Mouse (Mus musculus) thymus, postnatal 4 days (tissue): ENCODE results near the gene Cnksr2.
A peak's percentile ranks its signal among the peaks of the same experiment; 100 is the strongest.

Source experiments
- DNase-seq: peaks from one replicate; pipeline ENCODE4 v3.0.0; 2021

Gene Cnksr2

DNA sequence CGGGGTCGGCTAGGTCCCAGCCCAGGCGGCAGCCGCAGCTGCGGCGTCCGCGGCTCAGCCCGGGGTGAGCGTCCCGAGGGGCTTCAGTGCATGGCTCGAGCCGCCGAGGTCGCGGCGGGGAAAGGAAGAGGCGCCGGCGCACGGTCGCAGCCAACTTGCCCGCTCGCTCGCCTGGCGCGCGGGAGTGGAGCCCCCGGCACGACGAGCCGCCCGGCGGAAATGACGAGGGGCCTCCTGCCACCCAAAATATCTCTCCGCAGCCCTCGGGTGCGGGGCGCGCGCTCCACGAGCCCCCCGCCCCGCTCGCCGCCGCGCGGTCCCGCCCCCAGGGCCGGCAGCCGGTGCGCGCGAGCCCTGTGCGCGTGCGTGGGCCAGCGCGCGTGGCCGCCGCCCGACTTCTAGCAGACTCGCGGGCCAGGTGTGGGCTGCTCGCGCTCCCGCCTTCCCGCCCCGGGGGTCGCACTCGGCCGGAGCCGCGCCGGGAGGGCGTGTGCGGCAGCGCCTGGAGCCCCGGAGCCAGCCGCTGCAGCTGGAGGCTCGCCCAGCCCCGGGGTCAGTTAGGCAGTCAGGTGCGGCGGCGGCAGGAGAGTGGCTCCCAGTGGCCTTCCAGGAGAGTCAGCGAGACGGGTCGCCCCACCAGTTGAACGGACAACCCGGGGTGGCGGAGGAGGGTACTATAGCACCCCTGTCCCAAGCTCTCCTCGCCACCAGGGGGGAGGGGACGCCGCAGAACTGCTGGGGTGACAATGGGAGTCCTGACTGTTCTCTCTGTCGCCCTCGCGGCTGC lies at the start of gene Cnksr2:
Gene Cnksr2 (minus strand): TSS at position 238 of the 787 bp plus-strand sequence.
- DNase-seq, result peak; percentile 12

DNA sequence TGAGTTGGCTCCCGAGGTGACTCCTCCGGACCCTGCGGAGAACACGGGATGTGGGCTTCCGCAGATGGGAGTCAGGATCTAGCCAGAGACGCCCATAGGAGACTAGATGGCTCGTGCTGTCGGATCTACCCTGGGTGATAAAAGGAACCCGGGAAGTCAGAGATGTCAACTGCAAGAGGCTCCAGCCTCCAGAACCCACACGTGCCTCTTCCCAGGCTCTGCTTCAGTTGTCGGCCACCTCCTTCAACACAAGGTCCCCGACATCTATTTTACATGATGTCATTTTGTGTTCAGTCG lies 698 bp upstream of the Cnksr2 start:
- no peak for DNase-seq

DNA sequence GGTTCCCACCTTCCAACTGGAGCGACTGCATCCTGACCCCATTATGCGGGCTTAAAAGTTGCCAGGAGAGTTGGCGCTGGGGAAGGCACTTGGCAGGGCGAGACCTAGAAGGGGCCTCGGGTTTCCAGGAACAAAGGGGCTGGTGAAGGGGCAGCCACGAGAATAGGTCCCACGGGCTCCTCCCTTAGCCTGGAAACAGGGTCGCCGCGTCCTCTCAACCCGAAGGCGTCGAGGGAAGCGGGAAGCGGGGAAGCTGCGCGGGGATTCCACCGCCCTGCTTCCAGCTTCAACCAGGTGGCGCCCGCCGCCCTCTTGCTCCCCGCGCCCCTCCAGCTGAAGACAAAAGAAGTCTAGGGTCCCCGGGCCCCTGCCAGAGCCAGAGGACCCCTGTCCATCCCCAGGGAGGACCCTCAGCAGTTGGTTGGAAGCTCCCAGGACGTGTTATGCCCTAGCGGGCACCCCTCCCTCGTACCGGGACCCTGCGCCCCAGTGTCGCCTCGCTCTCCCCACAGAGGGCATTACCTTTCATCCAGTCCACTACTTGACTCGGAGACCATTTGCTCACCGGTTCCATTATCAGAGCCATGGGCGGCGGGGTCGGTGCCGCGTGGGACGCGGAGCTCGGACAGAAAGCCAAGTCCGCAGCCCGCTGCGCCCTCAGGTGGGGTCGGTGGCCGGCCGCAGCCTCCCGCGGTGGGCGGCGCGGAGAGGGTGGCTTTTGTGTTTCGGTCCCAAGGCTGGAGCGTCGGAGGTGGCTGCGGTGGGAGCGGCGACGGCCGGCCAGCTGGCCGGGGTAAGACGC lies 638 bp downstream of the Cnksr2 start:
- DNase-seq, result peak; percentile 7

DNA sequence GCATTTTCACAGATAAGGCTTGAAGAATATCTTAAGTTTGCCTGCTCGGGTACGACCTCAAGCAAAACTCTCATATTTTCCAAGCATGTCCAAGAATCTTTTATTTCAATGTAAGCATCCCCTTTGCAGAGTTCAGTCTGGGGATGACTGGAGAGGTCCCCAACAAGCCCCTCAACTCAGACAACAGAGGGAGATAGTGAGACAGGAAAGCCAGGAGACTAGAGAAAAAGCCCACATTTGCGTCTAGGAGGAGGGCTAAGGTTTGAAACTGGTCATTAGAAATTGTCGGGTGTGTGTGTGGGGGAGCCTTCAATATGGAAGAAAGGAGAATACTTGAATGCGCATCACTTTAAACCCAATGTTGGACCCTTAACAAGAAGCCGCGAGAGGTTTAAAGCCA lies 1.4 kb downstream of the Cnksr2 start:
- DNase-seq, result no peak

DNA sequence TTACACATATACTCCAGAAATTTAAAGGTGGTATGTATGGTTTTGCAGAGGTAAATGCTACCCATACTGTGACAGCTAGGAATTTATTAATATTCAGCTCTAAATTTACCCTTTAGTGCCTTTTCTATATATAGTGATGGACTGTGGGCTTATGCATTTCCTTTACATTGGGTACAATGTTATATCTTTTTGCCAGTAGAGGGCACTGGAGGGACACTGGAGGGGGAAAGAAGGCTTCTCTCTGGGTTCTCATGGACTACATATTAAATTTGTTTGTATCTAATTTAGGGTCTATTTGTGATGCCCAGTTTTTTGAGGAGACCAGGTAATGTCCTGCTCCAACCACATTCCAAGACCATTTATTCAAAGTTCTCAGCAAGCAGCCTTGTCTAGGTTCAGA lies 91.4 kb downstream of the Cnksr2 start:
- DNase-seq, result no peak

DNA sequence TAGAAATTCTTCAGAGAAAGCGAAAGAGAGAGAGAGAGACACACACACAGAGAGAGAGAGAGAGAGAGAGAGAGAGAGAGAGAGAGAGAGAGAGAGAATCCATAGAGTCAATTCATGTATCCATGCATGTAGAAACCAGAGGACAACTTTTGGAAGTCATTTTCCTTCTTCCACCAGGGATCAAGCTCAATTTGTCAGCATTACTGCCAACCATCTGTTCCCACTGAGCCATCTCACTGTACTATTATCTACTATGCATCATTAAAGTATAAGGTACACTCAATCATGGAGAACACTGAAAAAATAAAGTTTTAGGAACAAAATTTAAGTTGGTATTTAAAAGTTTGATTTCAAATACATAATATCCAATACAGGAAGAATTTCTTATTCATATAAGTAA lies 93.8 kb downstream of the Cnksr2 start:
- no peak for DNase-seq

DNA sequence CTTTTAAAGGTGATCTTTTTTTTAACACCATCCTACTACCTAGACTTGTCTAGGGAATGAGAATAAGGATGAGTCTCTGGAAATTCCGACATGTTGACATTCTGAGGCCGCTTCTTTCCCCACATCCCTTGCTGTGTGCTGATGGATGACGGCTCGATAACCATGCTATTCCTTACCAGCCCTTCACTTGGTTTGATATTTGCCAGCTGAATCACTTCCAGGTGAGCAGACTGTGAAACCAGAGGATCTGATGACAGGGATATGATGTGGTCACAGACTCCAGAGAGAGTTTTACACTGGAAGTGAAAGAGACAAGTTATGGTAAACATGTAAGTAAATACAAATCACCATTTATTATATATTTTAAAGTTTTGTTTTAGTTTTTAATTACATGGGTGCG lies 98.0 kb downstream of the Cnksr2 start:
- DNase-seq, result no peak

DNA sequence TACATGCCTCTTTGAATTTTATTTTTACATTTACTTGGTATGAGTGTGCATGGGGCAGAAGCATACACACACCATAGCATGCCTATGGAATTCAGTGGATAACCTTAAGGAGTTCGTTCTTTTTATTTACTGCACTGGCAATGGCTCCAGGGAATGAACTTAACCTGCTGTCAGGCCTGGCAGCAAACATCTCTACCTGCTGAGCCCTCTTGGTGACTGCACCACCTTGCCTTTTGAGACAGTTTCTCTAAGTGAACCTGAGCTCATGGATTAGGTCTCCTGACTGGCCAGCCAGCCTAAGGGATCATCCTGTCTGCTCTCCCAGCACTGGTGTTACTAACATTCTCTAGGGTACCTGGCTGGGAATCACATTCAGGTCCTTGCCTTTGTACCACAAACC lies 106.5 kb downstream of the Cnksr2 start:
- no peak for DNase-seq

DNA sequence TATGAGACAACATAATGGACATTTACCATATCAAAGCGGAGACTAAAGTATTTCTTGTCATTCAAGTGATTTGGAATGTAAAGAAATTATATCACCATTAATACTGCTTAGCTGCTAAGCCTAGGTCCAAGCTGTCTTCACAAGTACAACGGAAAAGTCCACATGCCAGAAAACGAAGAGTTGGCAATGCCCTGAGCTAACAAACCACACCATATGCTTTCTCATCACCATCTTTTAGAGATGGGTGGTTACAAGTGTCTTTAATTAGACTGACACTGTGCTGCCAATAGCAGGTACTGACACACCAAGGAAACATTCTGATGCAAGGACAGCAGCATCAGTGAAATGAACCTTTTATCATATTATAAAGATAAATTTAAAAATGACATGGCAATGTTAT lies 123.0 kb downstream of the Cnksr2 start:
- DNase-seq, result no peak

DNA sequence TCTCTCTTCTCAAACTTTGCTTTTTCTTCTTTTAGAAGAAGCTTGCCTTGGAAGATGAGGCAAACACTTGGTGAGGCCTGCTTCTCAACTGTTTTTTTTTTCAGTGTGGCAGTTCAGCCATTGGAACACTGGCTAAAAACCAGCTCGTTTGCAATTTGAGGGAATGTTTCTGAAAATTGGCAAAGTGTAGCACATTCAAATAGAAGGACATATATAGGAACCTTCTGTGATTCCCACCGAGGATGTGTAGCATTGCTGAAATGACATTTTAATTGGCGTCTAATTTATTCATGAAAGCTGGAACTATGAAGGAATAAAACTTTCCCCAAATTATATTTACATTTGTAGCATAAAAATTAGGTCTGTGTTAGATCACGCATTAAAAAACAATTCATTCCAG lies 213.1 kb downstream of the Cnksr2 start:
- DNase-seq, result no peak

DNA sequence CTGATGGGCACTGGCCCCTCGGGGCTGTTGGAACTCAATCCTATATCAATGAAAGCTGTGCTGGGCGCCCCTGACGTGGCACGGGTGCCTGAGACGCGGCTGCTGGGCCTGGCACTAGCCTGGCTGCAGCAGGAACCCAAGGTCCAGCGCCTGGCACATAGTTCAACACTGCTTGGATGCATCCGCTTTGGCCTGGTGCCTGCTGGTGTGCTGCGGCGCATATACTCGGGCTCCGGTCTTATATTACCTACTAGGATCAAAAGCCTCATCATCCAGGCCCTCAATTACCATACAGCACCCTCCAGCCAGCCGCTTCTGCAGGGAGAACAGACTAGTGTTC lies 224.2 kb downstream of the Cnksr2 start:
- no peak for DNase-seq

DNA sequence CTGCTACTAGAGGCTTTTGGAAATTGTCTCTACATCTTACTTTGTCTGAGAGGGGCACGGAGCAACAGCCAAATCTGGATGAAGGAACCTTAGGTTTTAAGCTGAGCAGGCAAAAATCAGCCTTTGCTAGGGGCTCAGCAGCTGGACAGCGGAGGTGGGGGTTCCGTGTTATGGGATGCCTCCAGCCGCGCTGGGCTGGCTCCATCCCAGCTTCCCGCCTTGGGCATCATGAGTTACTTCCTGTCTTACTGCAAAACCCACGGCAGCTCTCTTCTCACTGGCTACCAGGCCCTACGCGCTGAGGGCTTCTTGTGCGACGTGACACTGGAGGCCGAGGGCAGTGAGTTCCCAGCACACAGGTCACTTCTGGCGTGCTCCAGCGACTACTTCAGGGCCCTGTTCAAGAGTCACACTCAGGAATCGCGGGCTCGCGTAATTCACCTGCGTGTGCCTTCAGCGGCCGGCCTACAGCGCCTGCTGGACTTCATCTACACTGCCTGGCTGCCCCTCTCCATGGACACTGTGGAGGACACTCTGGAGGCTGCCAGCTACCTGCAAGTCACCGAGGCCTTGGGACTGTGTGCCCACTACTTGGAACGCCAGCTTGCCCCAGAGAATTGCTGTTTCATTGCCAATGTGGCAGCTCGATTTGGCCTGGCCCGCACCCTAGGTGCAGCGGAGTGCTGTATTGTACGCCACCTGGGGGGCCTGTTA lies 224.7 kb downstream of the Cnksr2 start, which contains the start of gene Klhl34:
Gene Klhl34 (plus strand): TSS at position 229 of the 714 bp plus-strand sequence.
- DNase-seq, result no peak

DNA sequence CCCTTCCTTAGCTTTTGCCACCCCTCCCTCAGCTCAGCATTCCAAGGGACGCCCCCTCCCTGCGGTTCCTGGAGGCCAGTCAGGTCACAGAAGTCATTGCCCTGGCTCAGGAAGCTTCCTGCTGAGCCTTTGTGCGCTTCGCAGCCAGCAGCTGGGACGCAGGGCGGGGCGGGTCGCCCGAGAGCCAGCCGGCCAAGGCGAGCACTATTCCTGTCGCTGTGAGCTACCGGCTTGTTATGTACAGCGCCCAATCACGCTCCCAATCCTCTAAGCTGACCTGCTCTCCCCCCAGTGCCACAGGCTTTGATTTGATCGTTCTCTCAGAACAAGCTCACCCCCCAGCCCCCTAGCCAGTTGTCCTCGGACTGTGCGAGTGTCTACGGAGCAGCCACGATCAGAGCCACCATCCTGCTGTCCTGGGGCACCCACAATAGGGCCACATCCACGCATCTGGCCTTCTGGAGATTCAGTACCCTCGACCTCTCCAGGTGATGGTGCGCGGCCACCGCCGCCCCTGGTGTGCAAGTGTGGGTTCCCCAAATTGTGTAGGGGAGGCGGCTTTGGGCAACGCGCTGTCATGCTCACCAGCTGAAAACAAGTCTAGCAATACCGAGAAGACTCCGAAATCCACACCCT lies 225.4 kb downstream of the Cnksr2 start:
- DNase-seq, result no peak

DNA sequence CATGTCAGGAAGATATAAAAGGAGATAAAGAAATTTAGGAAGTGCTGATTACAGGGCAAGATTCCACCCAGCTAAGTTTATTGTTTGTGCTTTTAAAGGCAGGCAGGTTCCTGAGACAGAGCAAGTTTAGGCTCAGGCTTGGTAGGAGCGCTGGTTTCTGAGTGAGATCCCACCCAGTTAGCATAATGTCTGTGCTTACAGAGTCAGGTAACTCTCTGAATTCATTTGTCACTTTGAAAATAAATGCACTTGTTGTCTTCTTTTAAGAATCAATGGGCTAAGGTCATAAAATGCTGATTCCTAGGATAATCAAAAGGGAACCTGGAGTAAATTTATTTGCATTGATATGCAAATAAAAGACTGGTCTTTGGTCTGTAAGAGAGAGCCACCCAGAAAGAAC lies 233.4 kb downstream of the Cnksr2 start:
- DNase-seq, result no peak

DNA sequence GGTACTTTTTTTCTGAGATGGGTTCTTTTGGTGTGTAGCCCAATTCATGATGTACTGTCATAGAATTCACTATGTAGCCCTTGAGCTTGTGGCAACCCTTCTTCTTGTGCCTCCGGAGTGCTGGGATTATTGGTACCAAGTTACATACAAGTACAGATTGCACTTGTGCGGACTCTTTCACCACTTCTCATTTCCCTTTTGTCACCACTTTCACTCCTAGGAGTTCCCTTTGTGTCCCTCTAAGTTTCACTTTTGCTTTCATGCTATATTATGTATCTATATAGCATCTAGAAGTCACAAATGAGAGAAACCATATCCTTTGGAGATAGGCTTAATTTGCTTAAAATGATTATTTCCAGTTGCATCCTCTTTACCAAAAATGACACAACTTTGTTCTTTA lies 241.4 kb downstream of the Cnksr2 start:
- no peak for DNase-seq
